Mouse (Mus musculus): ENCODE data around the gene Pld4.
"Not testable (repeated sequence)": the region's sequence is repeated elsewhere in the genome, so short reads cannot be mapped to it uniquely, and the experiment has no call there.

The Pld4 gene

DNA sequence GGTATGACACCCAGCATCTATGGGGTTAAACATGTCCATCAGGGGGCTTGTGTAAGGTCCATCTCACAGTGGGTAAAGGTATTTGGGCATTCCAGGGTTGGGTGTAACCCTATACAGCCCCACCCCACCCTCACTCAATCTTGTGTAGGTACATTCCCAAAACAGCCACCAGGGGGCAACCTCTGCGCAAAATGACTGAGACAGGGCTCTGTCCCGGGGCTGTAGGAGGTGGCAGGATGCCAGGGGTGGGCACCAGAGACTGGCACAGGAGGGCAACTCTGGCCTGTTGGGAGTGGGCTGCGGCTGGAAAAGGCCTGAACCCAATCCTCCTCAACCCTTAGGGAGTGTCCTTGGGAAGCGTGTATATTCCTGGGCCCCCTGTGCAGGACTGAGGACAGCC lies 40.0 kb downstream of the Pld4 start:
- in situ Hi-C loops (cut with MseI, MboI), result loop anchor here in 1 of 2 experiments (5.0 kb wide), 1 partner anchor 37 kb away; no protein-coding TSS in a partner anchor

DNA sequence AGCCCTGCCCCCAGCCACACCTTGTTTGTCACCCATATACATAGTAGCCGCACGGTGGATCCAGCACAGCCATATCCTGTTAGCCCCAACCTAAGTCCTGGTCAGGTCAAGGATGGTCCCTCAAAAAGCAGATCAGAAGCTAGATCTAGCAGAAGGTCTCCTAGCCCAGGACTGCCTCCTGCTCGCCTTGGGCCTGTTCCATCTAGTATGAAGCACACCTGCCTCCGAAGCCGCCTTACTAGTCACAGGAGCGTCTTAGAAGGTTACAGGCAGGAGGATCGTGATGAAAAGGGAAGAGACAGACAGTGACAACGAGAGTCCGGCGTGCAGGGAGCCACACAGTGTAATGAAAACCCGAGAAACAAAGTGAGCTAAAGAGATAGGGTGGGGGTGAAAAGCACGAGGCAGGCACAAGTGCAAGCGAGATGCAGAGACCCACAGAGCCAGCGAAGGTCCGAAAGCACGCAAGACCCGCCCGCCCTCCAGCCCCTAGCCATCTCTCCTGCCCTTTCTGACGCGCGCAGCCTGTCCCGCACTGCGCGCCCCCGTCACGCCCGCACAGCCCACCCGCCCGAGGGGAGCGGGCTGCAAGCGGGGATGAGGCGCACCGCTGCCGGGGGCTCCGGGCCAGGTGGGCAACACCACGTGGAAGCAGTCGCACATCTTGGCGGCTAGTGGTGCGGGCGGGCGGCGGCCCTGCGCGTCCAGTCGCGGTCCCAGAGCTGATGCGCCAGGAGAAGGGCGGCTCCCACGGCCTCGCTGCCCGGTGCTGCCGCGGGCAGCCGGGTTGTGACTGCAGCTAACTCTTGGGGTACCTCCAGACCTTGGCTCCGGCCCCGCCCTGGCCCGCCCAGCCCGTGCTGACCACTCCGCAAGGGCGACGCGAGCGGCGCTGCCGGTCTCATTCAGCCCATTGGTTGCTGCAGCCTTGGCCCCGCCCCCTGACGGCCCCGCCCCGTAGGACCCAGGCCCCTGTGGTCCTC lies 41.7 kb downstream of the Pld4 start, which contains the start of gene Ahnak2:
Gene Ahnak2, minus strand, starts transcription at position 794 of the 983 bp plus-strand sequence.
- in situ Hi-C loops (cut with MseI, MboI), result loop anchor here in 1 of 2 experiments (5.0 kb wide), 1 partner anchor 35 kb away; no protein-coding TSS in a partner anchor

DNA sequence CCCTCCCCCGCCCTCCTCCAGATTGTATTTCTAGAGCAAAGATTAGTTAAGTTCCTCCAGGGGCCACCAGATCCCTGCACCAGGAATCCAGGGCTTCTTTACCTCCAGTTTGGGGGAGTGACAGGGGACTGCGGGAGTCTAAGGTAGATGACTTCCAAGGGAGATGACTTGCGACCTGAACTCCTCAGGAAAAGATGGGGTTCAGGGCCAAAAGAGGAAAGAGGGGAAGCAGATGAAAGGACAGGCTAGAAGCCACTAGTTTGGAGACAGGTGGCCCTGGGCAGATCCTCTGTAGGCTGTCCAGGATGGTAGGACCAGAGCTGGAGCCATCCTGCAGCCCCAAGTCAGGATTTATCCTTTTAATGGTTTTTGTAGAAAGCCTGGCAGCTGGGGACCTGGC lies 42.5 kb downstream of the Pld4 start:
- in situ Hi-C loops (cut with MseI, MboI), result loop anchor here in 1 of 2 experiments (5.0 kb wide), 1 partner anchor 34 kb away; no protein-coding TSS in a partner anchor

DNA sequence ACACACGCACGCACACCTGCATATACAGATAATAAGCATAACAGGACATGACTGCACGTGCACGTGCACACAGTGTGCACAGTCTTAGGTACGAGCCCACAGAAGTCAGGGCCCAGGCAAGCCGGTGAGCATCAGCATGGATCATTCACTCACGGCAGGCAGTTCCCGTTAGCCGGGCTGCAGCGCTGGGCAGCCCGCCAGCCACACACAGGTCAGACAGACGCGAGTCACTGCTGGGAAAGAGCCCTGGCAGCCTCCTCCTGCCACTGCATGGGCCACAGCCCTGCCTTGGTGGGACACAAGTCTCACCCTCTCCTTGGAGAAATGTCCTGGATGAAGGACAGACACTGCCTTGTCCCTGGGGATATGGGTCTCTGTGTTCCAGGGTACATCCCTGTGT lies 43.6 kb downstream of the Pld4 start:
- in situ Hi-C loops (cut with MseI, MboI), result loop anchor here in 1 of 2 experiments (5.0 kb wide), 1 partner anchor 33 kb away; no protein-coding TSS in a partner anchor

DNA sequence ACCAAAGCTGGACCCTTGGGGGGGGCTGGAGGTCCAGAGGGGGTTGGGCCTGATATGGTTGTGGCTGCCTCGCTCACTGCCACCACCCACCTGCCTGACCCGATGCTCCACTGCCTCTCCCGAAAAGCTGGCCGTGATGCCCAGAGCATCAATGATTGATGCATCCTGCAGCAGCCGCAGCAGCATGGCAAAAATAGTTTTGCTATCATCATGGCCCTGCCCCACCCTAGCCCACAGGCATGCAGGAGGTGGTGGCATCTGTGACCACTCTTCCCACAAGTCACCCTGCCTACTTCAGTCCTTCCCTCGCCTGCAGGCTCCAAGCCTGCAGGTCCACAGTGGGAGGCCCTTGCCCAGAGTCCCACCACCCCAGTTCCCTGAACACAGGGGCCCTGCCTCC lies 45.6 kb downstream of the Pld4 start:
- in situ Hi-C loops (cut with MseI, MboI), result no loop called here

DNA sequence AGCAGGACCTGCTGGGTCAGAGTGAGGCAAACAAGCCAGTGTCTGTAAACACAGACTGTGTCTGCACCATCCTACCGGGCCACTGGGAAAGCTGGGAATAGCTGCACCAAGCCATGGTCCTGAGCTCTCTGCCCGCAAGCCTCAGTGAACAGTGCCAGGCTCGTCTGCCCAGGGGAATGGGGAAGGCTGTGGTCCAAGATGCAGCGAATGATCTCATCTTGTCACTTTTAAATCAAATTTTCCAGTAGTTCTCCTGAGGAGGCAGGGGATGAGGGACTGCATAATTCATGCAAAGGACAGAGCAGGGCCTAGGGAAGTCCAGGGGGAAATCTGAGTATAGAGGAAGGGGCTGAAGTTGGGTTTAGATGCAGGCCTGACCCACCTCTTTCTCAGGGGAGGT lies 47.3 kb downstream of the Pld4 start:
- in situ Hi-C loops (cut with MseI, MboI), result no loop called here

DNA sequence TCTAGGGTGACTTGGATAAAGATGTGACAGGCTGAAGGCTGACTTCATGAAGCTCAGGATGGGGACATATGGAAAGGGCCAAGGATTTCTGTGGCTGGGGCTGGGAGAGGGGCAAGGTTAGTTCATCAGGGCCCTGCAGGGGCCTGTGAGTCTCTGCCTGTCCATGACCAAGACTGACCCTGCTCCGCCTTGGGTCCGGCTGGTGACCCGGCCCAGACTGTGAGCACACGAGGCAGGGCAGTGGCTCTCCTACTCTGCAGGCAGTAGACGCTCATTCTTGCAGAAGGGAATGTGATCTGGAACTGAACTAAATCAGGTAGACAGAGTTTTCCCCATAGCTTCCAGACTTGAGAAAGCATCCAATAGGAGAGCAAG lies 47.7 kb downstream of the Pld4 start:
- in situ Hi-C loops (cut with MseI, MboI), result no loop called here

DNA sequence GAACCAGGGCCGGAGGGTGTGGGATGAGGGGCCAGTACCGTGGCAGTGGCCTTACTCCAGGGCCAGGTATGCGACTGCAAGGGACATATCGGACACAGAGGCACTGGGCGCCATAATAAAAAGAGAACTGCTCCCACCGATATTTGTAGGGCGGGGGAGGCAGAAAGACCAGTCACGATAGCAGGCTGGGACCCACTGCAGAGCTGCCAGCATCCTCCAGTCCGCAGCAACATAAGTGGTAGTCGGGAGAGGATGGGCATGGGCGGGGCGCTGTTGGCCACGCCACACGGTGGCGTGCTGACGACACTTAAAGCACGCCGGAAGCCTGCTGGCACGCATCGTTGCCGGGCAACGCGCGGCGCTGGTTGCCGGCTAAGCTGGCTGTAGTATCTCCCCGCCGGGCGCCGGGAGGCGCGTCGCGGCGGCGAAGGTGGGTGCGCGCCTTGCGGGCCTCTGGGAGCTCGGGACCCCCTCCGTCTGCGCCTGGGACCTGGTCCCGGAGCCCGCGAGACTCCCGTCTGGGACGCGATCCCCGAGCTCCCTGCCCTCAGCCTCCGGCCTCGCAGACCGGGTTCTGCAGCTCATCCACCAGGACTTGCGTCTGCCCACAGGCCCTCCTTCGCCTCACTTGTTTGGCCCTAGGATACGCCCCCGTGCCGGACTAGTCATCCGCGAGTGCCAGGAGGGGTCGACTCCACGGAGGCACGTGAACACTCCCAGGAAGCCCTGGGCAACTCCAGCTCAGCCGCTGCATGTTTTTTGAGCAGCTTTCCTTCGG lies 48.3 kb downstream of the Pld4 start, which contains the start of gene Clba1:
Gene Clba1, plus strand, starts transcription at position 351 of the 778 bp plus-strand sequence.
- in situ Hi-C loops (cut with MseI, MboI), result no loop called here

DNA sequence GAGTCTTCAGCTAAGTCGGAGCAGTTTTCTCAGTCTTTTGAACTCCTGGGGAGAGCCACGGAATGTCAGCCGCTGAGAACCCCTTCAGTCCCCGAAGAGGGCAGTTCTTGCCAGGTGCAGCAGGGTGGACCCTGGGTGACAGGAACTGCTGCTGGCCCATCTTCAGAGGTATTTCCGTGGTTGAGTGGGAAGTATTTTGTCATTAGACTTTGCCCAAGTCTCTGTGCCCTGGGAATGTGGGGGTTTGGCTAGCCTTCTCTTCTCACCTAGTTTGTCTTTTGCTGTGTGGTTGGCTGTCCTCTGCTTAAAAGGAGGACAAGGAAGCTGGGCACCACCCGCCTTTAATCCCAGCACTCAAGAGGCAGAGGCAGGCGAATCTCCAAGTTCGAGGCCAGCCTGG lies 49.2 kb downstream of the Pld4 start:
- in situ Hi-C loops (cut with MseI, MboI), result no loop called here

DNA sequence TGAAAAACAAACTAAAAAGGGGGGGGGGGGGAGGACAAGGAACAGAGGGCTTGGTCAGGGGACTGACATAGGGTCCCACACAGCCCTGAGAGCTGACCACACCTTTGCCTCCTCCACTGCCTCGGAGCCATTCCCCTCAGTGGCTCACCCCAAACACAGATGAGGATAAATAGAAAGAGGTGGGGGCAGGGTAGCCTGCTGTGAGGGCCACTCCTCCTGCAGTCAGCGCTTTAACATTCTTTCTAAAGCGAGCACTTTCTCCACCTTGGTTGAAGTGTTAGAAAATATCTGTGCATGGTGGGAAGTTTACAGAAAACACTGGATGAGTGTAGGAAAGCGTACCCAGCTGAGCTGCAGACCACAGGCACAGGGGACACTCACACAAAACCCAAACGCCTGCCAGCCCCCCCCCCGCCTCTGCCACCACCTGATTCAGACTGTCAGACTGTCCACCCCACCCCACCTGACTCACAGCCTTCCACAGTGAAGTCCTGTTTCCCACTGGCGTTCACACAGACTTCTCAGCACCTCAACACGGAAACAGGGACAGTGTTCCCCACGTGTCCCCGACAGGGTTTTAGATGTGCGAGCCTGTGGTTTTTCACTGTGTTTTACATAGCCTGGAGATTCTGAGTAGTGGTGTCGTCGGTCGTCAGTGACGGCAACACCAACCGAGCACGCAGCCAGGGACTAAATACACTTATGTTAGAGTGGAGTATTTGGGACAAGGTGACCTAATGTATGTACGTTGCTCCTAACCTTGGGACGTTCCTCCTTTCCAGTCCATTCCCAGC lies 49.8 kb downstream of the Pld4 start:
- in situ Hi-C loops (cut with MseI, MboI), result no loop called here

DNA sequence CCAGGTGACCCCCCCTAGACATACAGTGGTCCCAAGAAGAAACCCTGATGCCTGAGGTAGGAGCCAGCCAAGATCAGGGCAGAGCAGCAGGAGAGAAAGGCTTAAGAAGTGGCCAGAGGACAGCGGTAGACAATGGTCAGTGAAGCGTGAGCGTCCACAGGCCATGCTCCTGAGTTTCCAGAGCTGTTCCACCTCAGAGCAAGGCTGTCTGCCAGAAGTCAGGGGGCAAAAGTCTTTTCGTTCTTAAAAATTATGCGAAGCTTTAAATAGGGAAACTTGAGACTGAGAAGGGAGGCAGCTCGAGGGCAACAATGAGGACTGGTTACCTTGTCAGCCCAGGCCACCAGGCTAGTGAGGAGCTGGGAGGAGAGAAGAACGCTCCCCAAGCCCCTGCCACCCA lies 52.9 kb downstream of the Pld4 start:
- in situ Hi-C loops (cut with MseI, MboI), result no loop called here

DNA sequence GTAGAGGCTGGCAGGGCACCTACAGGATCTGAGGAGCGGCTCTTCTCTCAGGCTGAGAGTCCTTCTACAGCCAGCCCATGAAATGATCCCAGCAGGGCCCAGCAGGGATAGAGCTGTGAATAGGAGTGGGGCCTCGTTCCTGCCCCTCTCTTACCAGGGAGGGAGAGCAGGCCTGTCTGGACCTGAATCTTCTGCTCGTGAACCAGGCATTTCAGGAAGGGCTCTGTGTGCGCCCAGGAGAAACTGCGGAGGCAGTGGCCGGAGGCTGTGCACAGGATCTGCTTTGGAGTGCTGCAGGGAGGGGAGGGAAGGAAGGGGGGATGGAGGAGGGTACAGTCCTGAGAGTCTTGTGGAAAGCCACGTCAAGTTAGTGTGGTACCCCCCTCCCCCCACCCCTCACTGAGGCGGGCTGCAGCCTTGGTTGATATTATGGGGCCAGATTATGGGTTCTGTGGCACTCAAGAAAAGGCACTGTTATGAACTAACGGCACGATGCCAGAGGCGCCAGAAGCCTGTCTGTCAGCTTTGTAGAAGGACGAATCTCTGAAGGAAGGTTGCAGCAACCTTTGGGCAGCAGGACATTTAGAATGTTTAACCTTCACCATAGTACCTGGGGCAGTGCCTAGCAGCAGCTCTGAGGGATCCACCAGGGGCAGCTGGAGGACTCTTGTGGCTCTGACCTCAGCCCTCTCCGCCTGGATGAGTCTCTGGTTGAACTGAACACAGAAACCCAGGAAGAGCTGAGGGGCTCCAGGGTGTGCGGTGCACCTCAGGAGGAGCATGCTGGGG lies 54.4 kb downstream of the Pld4 start:
- in situ Hi-C loops (cut with MseI, MboI), result no loop called here

DNA sequence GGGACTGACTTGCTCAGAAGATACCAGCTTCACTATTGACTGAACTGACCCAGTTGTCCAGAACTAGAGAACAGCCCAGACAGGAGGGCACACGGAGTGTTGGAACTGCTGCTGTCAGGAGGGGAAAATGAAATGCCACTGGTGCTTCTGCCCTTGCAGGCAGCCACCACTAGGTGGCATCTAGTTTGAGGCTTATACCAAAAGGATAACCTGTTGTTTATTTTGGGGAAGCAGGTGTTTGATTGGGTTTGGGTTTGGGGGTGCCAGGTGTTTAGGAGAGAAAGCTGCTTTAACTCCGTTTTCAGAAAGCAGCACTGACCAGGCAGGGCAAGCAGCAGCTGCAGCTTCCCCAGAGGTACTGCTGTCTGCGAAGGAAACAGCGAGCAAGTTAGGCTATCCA lies 55.8 kb downstream of the Pld4 start:
- in situ Hi-C loops (cut with MseI, MboI), result no loop called here

DNA sequence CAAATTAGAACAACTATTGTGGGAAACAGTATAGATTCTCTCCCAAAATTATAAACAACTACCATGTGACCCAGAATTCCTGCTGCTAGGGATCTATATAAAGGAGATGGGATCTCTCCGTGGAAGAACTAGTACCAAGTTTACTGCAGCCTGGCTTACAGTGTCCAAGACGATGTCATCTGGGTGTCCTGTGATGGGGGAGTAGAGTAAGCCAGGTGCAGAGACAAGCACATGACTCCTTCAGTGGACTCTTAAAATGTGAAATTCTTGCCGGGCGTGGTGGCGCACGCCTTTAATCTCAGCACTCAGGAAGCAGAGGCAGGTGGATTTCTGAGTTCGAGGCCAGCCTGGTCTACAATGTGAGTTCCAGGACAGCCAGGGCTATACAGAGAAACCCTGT lies 56.4 kb downstream of the Pld4 start:
- in situ Hi-C loops (cut with MseI, MboI), result not testable (repeated sequence)

All from mouse trophoblast stem cell (cell line).